Mouse (Mus musculus): ENCODE results near the gene Ube2c. TPM values are rescaled to one million over a fixed set of nuclear protein-coding genes. Genes with fewer than 3 reads are reported as not detected.

Ube2c gene
- total RNA-seq, 2 experiments from 2014 or later, result 0.36 TPM; not detected in 1

DNA sequence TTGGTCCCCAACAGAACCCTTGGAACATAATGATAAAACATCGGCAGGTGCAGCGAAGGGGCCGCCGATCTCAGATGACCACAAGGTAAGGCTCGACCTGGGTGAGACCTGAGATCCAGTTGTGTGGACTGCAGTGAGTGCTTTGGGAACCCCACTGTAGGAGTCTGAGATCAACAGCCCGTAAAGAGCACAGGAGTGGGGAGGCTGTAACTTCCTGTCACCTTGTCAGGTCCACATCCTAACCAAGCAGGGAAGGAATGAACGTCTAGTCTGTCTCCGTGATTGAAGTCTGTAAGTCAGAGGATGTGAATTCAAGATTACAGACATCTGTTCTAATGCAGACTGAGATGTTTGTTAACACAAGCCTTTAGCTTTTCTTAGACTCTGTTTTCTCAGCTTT lies 23.0 kb upstream of the Ube2c start:
- TF ChIP-seq CTCF (IDR thresholded peaks at IDR 0.05), result no peak
- no peak overlapping the region; the same call in 1 of the 2 replicates for H3K27ac ChIP-seq
- intact Hi-C loops (cut with DNase I), result loop anchor here (10.0 kb wide), 1 partner anchor 262 kb away; the partner anchor contains the start of gene Dbndd2
- no peak for DNase-seq (ENCODE audit: extremely low spot score in 1 of 2, low spot score in 2 of 2)
- H3K4me3 ChIP-seq, result peak overlapping the region; percentile 87

DNA sequence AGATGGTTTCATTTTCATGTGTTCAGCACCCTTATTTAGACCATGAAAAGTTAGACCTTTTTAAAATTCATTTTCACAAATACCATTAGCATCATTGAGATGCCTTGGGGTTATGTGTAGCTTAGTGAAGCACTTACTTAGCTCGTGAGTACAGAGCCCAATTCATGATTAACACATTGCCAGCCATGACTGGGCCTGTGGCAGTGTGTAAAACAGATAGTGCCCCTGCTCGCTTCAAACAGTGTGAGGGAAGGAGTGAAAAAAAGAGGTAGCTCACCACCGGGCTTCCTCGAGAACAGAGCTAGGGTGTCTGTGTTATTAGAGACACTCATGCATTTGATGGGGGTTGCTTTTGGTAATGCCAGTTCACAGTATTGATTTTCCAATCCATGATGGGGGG lies 21.5 kb upstream of the Ube2c start:
- no peak overlapping the region for H3K27ac ChIP-seq
- H3K4me3 ChIP-seq, result no peak overlapping the region
- no peak for TF ChIP-seq CTCF (IDR thresholded peaks at IDR 0.05)
- DNase-seq (ENCODE audit: extremely low spot score in 1 of 2, low spot score in 2 of 2), result no peak
- intact Hi-C loops (cut with DNase I), result loop anchor here (10.0 kb wide), 1 partner anchor 263 kb away; the partner anchor contains the start of gene Dbndd2

DNA sequence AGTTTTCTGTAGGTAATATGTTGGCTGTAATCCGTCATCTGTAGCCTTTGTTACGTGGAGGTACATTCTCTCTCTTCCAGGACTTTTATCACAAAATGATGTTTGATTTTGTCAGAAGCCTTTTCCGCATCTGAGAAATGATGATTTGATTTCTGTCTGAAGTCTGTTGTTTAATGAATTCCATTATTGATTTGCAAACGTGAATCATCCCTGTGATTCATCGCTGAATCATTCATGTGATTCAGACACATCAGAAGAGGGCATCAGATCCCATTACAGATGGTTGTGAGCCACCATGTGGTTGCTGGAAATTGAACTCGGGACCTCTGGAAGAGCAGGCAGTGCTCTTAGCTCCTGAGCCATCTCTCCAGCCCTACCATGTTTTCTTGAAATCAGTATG lies 20.7 kb upstream of the Ube2c start:
- no peak for TF ChIP-seq CTCF (IDR thresholded peaks at IDR 0.05)
- Histone ChIP-seq H3K27ac (no peak overlapping the region), H3K4me3 (no peak overlapping the region)
- DNase-seq (ENCODE audit: extremely low spot score in 1 of 2, low spot score in 2 of 2), result no peak
- intact Hi-C loops (cut with DNase I), result loop anchor here (10.0 kb wide), 1 partner anchor 264 kb away; the partner anchor contains the start of gene Dbndd2

DNA sequence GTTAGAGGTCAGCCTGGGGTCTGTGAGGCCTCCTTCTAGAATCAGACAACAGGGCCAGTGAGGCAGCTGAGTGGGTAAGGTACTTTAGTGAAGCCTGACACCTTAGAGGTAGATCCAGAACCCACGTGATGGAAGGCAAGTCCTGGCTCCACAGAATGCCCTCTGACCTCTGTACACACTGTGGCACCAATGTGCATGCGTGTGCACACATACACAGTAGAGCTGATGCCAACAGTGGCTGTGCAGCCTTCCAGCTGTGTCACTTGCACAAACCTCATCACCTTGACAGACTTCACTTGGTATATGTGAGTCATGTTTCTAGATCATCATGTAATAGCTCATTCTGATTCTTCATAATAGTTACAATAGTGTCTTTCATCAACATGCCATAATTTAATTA lies 17.2 kb upstream of the Ube2c start:
- TF ChIP-seq CTCF (IDR thresholded peaks at IDR 0.05), result no peak
- no peak for DNase-seq (ENCODE audit: extremely low spot score in 1 of 2, low spot score in 2 of 2)
- Histone ChIP-seq H3K4me3 (no peak overlapping the region), H3K27ac (no peak overlapping the region)
- intact Hi-C loops (cut with DNase I), result no loop called here

DNA sequence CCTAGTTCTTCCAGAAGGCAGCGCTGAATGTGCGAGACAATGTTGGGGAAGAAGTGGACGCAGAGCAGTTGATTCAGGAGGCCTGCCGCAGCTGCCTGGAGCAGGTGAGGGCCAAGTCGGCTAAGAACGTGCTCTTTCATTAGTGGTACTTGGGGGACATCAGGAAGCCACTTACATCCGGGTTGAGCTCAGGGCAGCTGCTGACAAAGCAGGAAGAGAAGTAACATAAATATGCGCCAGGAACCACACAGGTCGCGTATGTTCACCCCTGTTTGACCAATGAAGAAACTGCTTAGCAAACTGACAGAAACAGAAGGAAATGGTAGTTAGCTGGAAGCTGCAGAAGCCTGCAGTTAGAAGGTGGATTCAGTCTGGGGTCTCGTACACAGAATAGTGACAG lies 15.6 kb upstream of the Ube2c start:
- Histone ChIP-seq H3K27ac (no peak overlapping the region), H3K4me3 (no peak overlapping the region)
- no peak for DNase-seq (ENCODE audit: extremely low spot score in 1 of 2, low spot score in 2 of 2)
- TF ChIP-seq CTCF (IDR thresholded peaks at IDR 0.05), result no peak
- intact Hi-C loops (cut with DNase I), result no loop called here

DNA sequence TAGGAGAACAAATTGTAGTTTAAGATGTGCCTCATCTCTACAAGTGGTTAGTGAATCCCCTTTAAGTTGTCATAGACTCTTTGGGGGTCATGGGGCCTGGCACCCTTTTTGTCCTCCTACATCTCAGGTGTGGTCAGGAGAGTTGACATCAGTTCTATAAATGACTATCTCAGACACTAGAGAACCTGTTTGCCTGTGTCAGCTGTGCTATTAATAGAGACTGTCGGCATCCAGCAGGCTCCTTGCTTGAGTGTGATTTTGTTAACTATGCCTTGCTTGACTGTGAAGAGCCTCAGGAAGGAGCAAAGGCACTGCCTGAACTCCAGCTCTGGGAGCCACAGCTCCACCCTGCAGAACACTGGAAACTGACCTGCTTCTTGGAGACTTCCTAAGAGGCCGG lies 14.9 kb upstream of the Ube2c start:
- intact Hi-C loops (cut with DNase I), result no loop called here

DNA sequence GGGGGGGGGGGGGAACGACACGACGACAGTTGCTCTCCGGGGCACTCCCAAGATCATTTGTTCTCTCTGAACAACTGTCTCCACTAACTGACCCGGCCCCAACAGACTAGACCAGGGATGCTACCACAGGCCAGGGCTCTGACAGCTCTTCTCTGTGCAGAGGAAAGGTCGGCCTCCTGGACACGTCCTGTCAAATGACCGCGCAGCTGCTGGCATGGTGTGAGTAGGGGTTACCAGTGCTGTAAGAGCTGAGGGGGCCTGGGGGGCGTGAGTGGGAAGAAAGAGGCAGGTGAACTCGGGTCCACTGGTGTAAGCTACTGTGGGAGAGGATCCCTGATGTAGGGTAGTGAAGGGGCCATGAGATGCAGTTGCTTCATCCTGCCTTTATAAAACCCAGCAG lies 11.9 kb upstream of the Ube2c start:
- no peak overlapping the region for H3K4me3 ChIP-seq
- no peak for DNase-seq (ENCODE audit: extremely low spot score in 1 of 2, low spot score in 2 of 2)
- TF ChIP-seq CTCF (IDR thresholded peaks at IDR 0.05), result no peak
- intact Hi-C loops (cut with DNase I), result no loop called here
- H3K27ac ChIP-seq, result no peak overlapping the region

More for the DNA sequence above, 14.9 kb upstream of the Ube2c start:
- TF ChIP-seq CTCF (IDR thresholded peaks at IDR 0.05), result no peak
- Histone ChIP-seq H3K27ac (no peak overlapping the region), H3K4me3 (no peak overlapping the region)
- no peak for DNase-seq (ENCODE audit: extremely low spot score in 1 of 2, low spot score in 2 of 2)

DNA sequence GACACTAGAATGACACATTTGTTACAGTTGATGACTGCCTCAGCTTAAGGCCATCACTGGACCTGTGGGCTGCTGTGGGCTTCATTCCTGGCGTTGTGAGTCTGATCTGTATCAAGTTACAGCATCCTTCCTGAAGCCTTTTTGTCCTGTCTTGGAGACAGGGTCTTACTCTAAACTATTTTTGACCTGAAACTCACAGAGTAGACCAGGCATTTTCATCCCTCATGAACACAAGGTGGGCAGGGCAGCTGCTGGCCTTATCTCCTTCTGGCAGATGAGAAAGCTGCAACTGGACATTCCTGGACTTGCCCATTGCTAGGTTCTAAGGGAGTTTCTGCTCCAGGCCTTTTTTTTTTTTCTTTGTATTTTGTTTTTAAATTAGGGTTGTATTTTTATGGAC lies 11.0 kb upstream of the Ube2c start:
- H3K27ac ChIP-seq, result no peak overlapping the region
- no peak for TF ChIP-seq CTCF (IDR thresholded peaks at IDR 0.05)
- H3K4me3 ChIP-seq, result no peak overlapping the region
- intact Hi-C loops (cut with DNase I), result no loop called here
- DNase-seq (ENCODE audit: extremely low spot score in 1 of 2, low spot score in 2 of 2), result no peak

DNA sequence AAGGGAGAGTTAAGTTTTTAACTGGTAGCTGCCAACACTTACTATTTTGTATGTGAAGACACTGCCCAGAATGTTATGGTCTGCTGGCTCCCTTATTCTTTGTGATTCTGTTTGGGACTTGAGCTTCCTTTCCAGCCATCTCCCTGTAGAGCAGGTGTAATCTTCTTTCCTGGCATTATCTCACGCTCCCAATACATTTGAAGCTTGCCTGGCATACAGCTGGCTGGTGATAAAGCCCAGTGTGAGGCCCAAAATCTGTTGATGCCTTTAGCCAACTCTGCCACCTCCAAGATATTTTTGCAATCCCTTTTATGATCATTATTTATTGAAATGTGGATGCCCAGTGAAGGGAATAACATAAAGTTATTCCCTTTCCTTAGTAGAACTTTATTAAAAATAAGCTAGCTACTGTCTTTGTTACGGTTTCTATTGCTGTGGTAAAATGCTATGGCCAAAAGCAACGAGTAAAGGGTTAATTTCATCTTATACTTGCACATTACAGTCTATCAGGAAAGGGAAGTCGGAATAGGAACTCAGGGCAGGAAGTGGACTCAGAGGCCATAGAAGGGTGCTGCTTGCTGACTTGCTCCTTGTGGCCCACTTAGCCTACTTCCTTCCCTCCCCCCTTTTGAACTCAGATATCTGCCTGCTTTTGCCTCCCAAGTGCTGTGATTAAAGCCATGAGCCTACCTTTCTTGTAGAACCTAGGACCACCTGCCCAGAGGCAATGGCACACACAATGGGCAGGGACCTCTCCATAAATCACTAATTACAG lies 9.5 kb upstream of the Ube2c start:
- DNase-seq (ENCODE audit: extremely low spot score in 1 of 2, low spot score in 2 of 2), result no peak
- intact Hi-C loops (cut with DNase I), result no loop called here
- H3K4me3 ChIP-seq, result no peak overlapping the region
- TF ChIP-seq CTCF (IDR thresholded peaks at IDR 0.05), result no peak
- H3K27ac ChIP-seq, result no peak overlapping the region

DNA sequence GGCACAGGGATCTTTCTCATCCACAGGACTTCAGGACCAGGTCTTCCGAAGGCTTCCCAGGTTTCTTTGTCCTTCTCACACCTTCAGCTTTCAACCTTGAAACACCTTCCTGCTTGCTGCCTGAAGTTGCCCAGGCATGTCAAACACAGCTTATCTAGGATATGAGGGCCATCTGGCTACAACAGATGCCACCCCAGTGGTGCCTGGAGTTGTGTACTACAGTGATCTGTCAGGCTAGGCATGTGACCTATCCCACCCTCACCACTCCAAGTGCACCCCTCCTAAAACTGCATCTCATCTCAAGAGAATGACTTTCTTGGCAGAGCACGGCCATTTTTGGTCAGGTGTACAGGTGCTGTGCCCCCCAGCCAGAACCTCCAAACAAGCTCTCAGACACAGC lies 8.2 kb upstream of the Ube2c start:
- DNase-seq (ENCODE audit: extremely low spot score in 1 of 2, low spot score in 2 of 2), result no peak
- intact Hi-C loops (cut with DNase I), result no loop called here
- H3K27ac ChIP-seq, result no peak overlapping the region

DNA sequence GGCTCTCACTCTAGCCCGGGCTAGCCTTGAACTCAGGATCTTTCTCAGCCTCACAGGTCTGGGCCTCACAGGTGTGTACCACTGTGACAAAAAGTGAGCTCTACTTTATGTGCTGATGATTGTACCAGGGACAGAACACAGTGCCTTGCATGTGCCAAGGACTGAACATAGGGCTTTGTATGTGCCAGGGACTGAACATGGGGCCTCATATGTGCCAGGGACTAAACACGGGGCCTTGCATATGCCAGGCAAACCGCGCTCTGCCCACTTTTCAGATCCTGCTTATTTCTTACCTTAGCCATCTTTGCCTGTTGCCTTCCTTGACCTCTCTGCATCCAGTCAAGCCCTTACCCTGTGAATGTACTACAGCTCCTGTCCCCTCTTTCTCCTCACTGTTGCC lies 7.7 kb upstream of the Ube2c start:
- H3K27ac ChIP-seq, result no peak overlapping the region
- TF ChIP-seq CTCF (IDR thresholded peaks at IDR 0.05), result no peak

More for the DNA sequence above, 8.2 kb upstream of the Ube2c start:
- no peak for TF ChIP-seq CTCF (IDR thresholded peaks at IDR 0.05)
- no peak overlapping the region for H3K4me3 ChIP-seq

DNA sequence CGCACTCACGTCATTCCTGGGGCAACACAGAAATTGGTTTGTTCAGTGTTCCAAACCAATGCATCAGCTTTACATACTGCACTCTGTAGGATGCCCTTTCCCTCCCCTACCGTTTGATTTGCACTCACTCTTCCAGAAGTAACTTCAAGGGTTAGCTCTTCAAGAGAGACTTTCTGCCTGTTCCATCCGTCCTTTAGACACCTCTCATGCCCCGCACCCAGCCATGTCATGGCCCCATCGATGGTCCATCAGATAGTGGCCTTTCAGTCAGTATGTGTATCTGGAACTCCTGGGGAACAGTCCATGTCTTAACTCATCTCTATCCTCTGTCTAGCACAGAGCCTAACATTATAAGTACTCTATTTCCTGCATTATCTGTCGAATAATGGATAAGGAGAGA lies 7.1 kb upstream of the Ube2c start:
- no peak for TF ChIP-seq CTCF (IDR thresholded peaks at IDR 0.05)
- intact Hi-C loops (cut with DNase I), result no loop called here
- Histone ChIP-seq H3K27ac (no peak overlapping the region), H3K4me3 (no peak overlapping the region)
- no peak for DNase-seq (ENCODE audit: extremely low spot score in 1 of 2, low spot score in 2 of 2)

More for the DNA sequence above, 7.7 kb upstream of the Ube2c start:
- intact Hi-C loops (cut with DNase I), result no loop called here
- DNase-seq (ENCODE audit: extremely low spot score in 1 of 2, low spot score in 2 of 2), result no peak
- H3K4me3 ChIP-seq, result no peak overlapping the region

DNA sequence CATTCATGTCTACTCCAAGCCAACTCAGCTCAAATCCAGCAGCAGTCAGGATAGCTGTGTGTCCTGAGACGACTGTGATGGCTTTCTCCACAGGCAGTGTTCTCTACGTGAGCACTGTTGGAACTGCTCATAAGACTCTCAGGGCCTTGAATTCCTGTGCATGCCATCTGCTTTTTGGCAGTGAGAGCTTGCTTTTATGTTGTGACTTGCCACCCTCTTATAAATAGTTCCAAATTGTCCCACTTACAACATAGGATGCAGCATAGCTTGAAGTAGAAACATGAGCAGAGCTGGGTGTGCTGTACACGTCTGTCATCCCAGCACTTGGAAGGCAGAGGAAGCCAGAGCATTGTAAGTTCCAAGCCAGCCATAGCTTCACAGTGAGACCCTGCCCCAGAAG lies 3.9 kb upstream of the Ube2c start:
- no peak for TF ChIP-seq CTCF (IDR thresholded peaks at IDR 0.05)
- intact Hi-C loops (cut with DNase I), result no loop called here
- DNase-seq (ENCODE audit: extremely low spot score in 1 of 2, low spot score in 2 of 2), result no peak
- no peak overlapping the region for H3K4me3 ChIP-seq
- H3K27ac ChIP-seq, result peak overlapping the region; percentile 55

Data from left cerebral cortex, adult 2 months (tissue).